Mouse (Mus musculus) stomach, postnatal 0 days (tissue): ENCODE data around the gene Cbr2.

ENCODE experiments used
- CTCF ChIP-seq: IDR thresholded peaks from 2 replicates; pipeline ENCODE4 v1.5.1; 2016; ENCODE audit warnings: antibody characterized with exemption, low read depth, mild to moderate bottlenecking, moderate library complexity
- EP300 ChIP-seq: optimal IDR thresholded peaks from 2 replicates; pipeline ENCODE3; 2016; ENCODE audit warnings: antibody characterized with exemption

GRCm38 (mm10) chr11:120740981-120741380, 9.1 kb upstream of the Cbr2 start:
- TF ChIP-seq EP300 (no peak), CTCF (no peak)
